Mouse (Mus musculus) liver, postnatal 0 days (tissue): Measurements from ENCODE around the gene Gm364.

Experiments used
- CTCF ChIP-seq: sonication (generic); IDR thresholded peaks from 2 replicates; pipeline ENCODE4 v1.5.1; 2016; ENCODE audit warnings: antibody characterized with exemption, low read depth
- EP300 ChIP-seq: IDR thresholded peaks from 2 replicates; pipeline ENCODE4 v1.6.1; 2016; ENCODE audit warnings: antibody characterized with exemption, low read depth, mild to moderate bottlenecking

GRCm38 (mm10) chrX:57374029-57374428 is 34.9 kb upstream of the Gm364 start:
- TF ChIP-seq CTCF (no peak), EP300 (no peak)
